Mouse (Mus musculus): ENCODE data around the gene Entpd2. TPM values are rescaled to one million over a fixed set of nuclear protein-coding genes. Genes with fewer than 3 reads are reported as not detected.
A peak's percentile ranks its signal among the peaks of the same experiment; 100 is the strongest.

Entpd2 gene
- total and polyA plus RNA-seq, 3 experiments: not detected

DNA sequence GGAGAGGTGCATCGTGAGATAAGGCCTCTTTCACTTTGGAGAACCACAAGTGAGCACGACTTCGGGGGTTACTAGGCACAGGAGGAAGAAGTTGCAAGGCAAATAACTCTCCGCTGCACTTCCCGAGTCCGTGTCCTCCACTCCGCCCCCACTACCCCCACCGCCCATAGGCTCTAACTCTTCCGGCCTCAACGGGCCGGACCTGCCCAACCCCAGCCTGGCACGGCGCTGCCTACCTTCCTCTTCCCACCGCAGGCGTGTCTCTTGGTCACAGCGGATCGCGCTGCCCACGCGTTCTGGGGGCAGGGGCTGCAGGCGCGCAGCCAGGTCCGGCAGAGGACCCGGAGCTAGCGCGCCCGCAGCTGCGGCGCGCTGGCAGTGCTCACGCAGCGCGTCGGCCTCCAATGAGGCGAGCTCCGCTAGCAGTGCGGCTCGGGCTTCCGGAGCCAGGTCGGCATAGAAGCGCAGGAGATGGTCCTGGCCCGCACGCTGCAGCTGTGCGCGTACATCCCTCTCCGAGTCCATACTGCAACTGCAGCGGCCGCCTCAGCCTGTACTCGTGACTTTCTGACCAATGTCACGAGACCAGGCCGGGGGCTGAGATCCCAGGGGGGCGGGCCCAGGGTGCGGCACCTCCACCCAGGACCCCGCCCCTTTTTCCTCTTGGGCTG, 30.4 kb upstream of the Entpd2 start, which contains the start of gene Uap1l1 (continued):
- TF ChIP-seq KAT2A (conservative IDR thresholded peaks at IDR 0.05; ENCODE audit: low read depth, low read length) (no peak), GATA1 (IDR thresholded peaks at IDR 0.05; ENCODE audit: low read depth, low read length) (no peak)

DNA sequence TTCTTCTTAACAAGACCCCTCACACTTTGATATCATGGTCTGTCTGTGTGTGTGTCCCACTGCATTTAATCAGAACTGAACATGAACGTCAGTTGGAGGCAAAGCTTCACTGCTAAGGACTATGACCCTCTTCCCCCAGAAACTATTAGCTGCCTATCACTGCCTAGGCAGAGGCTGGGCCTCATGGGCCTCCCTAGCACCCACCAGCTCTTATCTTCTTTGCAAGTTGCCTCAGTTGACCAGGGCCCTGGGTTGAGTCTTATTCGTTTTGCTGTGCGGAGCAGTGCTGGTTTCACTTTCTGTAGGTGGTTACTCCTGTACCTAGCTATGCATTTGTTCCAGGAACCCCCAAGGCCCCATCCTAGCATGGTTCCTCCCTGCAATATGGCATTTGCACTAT, 25.7 kb upstream of the Entpd2 start:
- Histone ChIP-seq H3K9me3 (replicated peaks; ENCODE audit: insufficient read depth, low read length) (no peaks in the 10 kb centered on the region), H3K9ac (ENCODE audit: control insufficient read depth, low read depth, low read length, poor library complexity, severe bottlenecking) (peak overlapping the region; percentile 47), H3K79me2 (ENCODE audit: control insufficient read depth, insufficient read depth, low read length, poor library complexity) (peaks cover 18% of the 10 kb centered on the region), H3K4me1 (ENCODE audit: control insufficient read depth in 1 of 2, insufficient read depth in 2 of 2, low read length in 2 of 2) (peaks cover 7 to 20% of the 10 kb centered on the region in 2 experiments), H3K27me3 (ENCODE audit: control insufficient read depth in 1 of 2, insufficient read depth in 2 of 2, low read length in 2 of 2) (no peaks in the 10 kb centered on the region), H3K36me3 (ENCODE audit: control insufficient read depth in 1 of 2, insufficient read depth in 2 of 2, low read length in 2 of 2) (peaks cover 0 to 10% of the 10 kb centered on the region in 2 experiments; a peak in 2 of 4 replicates), H3K27ac (ENCODE audit: control insufficient read depth, low read depth, low read length) (peak overlapping the region; percentile 43), H3K4me3 (ENCODE audit: control insufficient read depth in 1 of 2, insufficient read depth in 1 of 2, low read depth in 2 of 2, low read length in 2 of 2) (peak overlapping the region; percentile 18 to 34; a peak in 2 of 4 replicates)
- DNase-seq (ENCODE audit: low read depth, low spot score): peak; percentile 68
- no peak for TF ChIP-seq ZC3H11A (IDR thresholded peaks at IDR 0.05; ENCODE audit: low read depth, low read length)
- 0 out of 2 replicates have a peak, but pooled peaks have one; percentile 19 for TF ChIP-seq TBP (IDR thresholded peaks at IDR 0.05; ENCODE audit: low read depth, low read length)
- TF ChIP-seq POLR2AphosphoS2 (IDR thresholded peaks at IDR 0.05; ENCODE audit: low read length): no peak
- peak; percentile 55 for TF ChIP-seq GATA1 (IDR thresholded peaks at IDR 0.05; ENCODE audit: low read depth, low read length)
- TF ChIP-seq EP300 (IDR thresholded peaks at IDR 0.05; ENCODE audit: low read depth in 1 of 2, low read length in 2 of 2): peak in 1 of 2 experiments; percentile 63; a peak in 2 of 4 replicates
- TF ChIP-seq SIN3A (IDR thresholded peaks at IDR 0.05; ENCODE audit: low read length): peak; percentile 52; the same call in 1 of the 2 replicates
- no peak for TF ChIP-seq ZMIZ1 (IDR thresholded peaks at IDR 0.05; ENCODE audit: low read depth, low read length)
- no peak for TF ChIP-seq MYC (IDR thresholded peaks at IDR 0.05; ENCODE audit: low read depth, low read length)
- TF ChIP-seq CTCF (IDR thresholded peaks at IDR 0.05 in 2 of 3, conservative IDR thresholded peaks at IDR 0.05 in 1 of 3; ENCODE audit: control insufficient read depth in 1 of 3, insufficient read depth in 1 of 3, low read depth in 2 of 3, low read length in 3 of 3, poor library complexity in 1 of 3, severe bottlenecking in 1 of 3): no peak
- peak; percentile 48; the same call in 1 of the 2 replicates for TF ChIP-seq ETS1 (IDR thresholded peaks at IDR 0.05; ENCODE audit: low read depth, low read length)

DNA sequence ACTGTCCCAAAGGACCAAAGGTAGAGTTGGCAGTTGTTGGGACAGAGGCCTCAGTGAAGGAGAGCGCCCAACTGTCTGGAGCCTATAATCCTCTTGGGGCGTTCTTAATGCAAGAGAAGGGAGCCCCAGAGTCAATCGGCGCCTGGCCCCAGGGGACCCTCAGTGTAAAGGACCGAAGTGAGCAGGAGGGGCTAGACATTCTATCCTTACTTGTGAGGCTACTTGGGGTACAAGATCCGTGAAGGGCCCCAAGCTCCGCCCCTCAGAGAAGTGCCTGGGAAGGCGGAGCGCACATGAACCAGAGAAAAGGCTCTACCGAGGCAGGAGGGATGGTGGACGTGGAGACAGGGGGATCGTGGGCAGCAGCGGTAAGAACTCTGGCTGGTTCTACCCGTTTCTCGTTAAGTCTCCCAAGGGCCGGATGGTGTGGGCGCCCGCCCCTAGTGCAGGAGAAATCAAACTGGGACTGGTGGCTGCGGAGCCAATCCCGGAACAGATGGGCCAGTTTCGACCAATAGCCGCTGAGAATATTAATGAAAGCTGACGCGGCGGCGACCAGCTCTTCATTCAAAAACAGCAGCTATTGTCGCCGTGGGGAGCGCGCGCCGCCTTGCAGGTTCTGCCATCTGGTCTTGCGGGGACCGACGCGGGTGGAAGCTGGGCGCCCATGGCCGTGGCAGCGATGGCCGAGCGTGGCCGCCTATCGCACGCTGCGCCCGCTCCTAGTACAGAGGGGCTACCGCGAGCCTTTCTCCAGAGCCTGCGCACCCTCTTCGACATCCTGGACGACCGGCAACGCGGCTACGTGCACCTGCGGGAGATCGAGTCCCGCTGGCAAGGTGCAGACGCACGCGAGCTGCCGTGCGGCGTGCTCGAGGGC, 23.7 kb upstream of the Entpd2 start, which contains the start of gene Sapcd2:
TSS of gene Sapcd2 (plus strand) at position 558 of the 880 bp plus-strand sequence.
- peaks cover 0 to 7% of the 10 kb centered on the region in 2 experiments; a peak in 3 of 4 replicates for H3K36me3 ChIP-seq (ENCODE audit: control insufficient read depth in 1 of 2, insufficient read depth in 2 of 2, low read length in 2 of 2)
- peaks cover 18% of the 10 kb centered on the region for H3K79me2 ChIP-seq (ENCODE audit: control insufficient read depth, insufficient read depth, low read length, poor library complexity)
- H3K9ac ChIP-seq (ENCODE audit: control insufficient read depth, low read depth, low read length, poor library complexity, severe bottlenecking): peak within 1 kb of the TSS; percentile 86
- no peaks in the 10 kb centered on the region for H3K27me3 ChIP-seq (ENCODE audit: control insufficient read depth in 1 of 2, insufficient read depth in 2 of 2, low read length in 2 of 2)
- H3K4me3 ChIP-seq (ENCODE audit: control insufficient read depth in 1 of 2, insufficient read depth in 1 of 2, low read depth in 2 of 2, low read length in 2 of 2): peak within 1 kb of the TSS; percentile 85 to 86
- no peaks in the 10 kb centered on the region for H3K9me3 ChIP-seq (replicated peaks; ENCODE audit: insufficient read depth, low read length)
- peaks cover 4 to 16% of the 10 kb centered on the region in 2 experiments for H3K4me1 ChIP-seq (ENCODE audit: control insufficient read depth in 1 of 2, insufficient read depth in 2 of 2, low read length in 2 of 2)
- peak within 1 kb of the TSS; percentile 75 for H3K27ac ChIP-seq (ENCODE audit: control insufficient read depth, low read depth, low read length)
- DNase-seq (ENCODE audit: low read depth, low spot score): peak; percentile 96
- TF ChIP-seq MAX (IDR thresholded peaks at IDR 0.05; ENCODE audit: low read length): peak; percentile 79
- TF ChIP-seq KAT2A (conservative IDR thresholded peaks at IDR 0.05; ENCODE audit: low read depth, low read length): 0 out of 2 replicates have a peak, but pooled peaks have one; percentile 48
- no peak for TF ChIP-seq UBTF (IDR thresholded peaks at IDR 0.05; ENCODE audit: borderline replicate concordance, insufficient read depth, low read depth, low read length)
- TF ChIP-seq RCOR1 (IDR thresholded peaks at IDR 0.05; ENCODE audit: low read depth, low read length): 0 out of 2 replicates have a peak, but pooled peaks have one; percentile 19
- peak; percentile 95 for TF ChIP-seq TBP (IDR thresholded peaks at IDR 0.05; ENCODE audit: low read depth, low read length)
- peak; percentile 67; the same call in 1 of the 2 replicates for TF ChIP-seq ELF1 (IDR thresholded peaks at IDR 0.05; ENCODE audit: low read depth, low read length)
- peak; percentile 84; the same call in 1 of the 2 replicates for TF ChIP-seq SIN3A (IDR thresholded peaks at IDR 0.05; ENCODE audit: low read length)
- 0 out of 2 replicates have a peak, but pooled peaks have one; percentile 29 for TF ChIP-seq USF1 (IDR thresholded peaks at IDR 0.05; ENCODE audit: low read depth, low read length)
- TF ChIP-seq USF2 (IDR thresholded peaks at IDR 0.05; ENCODE audit: borderline replicate concordance in 1 of 2, insufficient read depth in 1 of 2, low read depth in 1 of 2, low read length in 2 of 2): no peak
- no peak for TF ChIP-seq MEF2A (IDR thresholded peaks at IDR 0.05; ENCODE audit: extremely low read depth, insufficient replicate concordance, low read depth, low read length, poor library complexity, severe bottlenecking)
- peak; percentile 78 for TF ChIP-seq MXI1 (IDR thresholded peaks at IDR 0.05; ENCODE audit: low read depth, low read length)
- TF ChIP-seq MYC (IDR thresholded peaks at IDR 0.05; ENCODE audit: low read depth, low read length): peak; percentile 72
- peak; percentile 57; the same call in 1 of the 2 replicates for TF ChIP-seq POLR2AphosphoS5 (IDR thresholded peaks at IDR 0.05; ENCODE audit: borderline replicate concordance, low read depth, low read length)
- no peak for TF ChIP-seq BHLHE40 (IDR thresholded peaks at IDR 0.05; ENCODE audit: borderline replicate concordance, low read depth, low read length)
- TF ChIP-seq HCFC1 (IDR thresholded peaks at IDR 0.05; ENCODE audit: low read depth, low read length): peak; percentile 71
- peak; percentile 86 to 96 for TF ChIP-seq POLR2A (IDR thresholded peaks at IDR 0.05; ENCODE audit: control insufficient read depth in 1 of 2, insufficient read depth in 1 of 2, low read depth in 1 of 2, low read length in 2 of 2, poor library complexity in 1 of 2)
